Mouse (Mus musculus): Measurements from ENCODE around the gene Cabcoco1.

DNA sequence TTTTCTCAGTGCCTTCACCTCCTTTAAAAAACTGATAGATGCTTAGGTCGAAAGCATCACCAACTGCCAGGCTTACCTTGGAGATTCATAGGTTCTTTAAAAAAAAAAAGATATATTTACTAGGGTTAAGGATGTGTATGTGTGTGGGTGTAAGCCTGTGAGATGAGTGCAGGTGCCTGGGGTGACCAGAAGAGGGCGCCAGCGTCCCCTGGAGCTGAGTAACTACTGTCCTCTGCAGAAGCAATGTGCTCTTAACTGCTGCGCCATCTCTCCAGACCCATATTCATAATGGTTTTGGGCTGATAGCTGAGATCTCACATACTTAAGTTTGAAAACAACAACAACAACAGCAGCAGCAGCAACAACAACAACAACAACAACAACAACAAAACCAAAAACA is 35.5 kb downstream of the Cabcoco1 start:
- TF ChIP-seq CTCF (IDR thresholded peaks at IDR 0.05; ENCODE audit: borderline replicate concordance, extremely low read depth, insufficient read depth, insufficient read length), result peak; percentile 34; the same call in 1 of the 2 replicates
- TF ChIP-seq POLR2A (IDR thresholded peaks at IDR 0.05; ENCODE audit: borderline replicate concordance, extremely low read depth, insufficient read depth, insufficient read length, poor library complexity, severe bottlenecking), result no peak

Measured in brain, embryonic 14.5 days (tissue).